Mouse (Mus musculus): ENCODE results near the gene Smyd3.

Gene Smyd3

GRCm38 (mm10) chr1:179220290-179220689 is 297.6 kb downstream of the Smyd3 start:
- no peak for DNase-seq (ENCODE audit: low spot score)

- no peak for DNase-seq (ENCODE audit: low spot score)
Measured at GRCm38 (mm10) chr1:179218061-179218460, 299.8 kb downstream of the Smyd3 start.

GRCm38 (mm10) chr1:179217036-179217435 is 300.8 kb downstream of the Smyd3 start:
- no peak for DNase-seq (ENCODE audit: low spot score)

DNA sequence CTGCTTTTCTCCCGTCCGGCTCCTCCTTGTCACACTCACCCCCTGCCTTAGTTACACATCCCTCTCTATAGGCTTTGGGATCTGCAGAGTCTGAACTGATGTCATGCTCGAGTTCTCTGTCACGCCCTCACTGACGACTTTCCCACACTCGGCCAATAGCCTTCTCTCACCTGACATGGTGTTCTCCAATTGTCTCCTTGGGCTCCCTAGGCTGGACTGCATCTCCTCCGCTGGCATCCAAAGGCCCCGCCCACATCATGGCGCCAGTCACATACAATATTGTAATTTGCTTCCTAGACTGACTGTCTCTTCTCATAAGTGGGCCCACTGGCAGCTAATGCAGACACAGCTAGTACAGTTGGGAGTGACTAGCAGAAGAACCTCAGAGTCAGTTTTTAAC is 304.5 kb downstream of the Smyd3 start:
- DNase-seq (ENCODE audit: low spot score), result no peak

GRCm38 (mm10) chr1:179212295-179212694 is 305.5 kb downstream of the Smyd3 start:
- DNase-seq (ENCODE audit: low spot score), result no peak

DNA sequence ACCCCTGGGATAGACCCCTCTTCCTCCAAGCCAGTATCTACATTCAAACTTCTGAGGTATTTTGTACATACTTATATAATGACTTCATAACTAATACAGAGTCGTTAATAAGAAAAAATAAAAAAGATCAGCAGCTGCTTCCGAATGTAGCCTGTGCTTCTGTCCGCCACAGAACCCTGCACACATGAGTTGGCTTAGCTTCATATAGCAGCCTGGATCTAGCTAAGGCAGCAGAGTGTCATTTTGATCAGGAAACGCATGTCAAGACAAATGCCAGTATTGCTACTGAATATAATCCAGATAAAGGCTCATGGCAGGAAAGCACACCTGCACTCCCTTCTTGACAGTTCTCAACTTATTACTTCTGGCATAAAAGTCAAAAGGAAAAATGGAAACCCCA is 306.5 kb downstream of the Smyd3 start:
- DNase-seq (ENCODE audit: low spot score), result no peak

DNA sequence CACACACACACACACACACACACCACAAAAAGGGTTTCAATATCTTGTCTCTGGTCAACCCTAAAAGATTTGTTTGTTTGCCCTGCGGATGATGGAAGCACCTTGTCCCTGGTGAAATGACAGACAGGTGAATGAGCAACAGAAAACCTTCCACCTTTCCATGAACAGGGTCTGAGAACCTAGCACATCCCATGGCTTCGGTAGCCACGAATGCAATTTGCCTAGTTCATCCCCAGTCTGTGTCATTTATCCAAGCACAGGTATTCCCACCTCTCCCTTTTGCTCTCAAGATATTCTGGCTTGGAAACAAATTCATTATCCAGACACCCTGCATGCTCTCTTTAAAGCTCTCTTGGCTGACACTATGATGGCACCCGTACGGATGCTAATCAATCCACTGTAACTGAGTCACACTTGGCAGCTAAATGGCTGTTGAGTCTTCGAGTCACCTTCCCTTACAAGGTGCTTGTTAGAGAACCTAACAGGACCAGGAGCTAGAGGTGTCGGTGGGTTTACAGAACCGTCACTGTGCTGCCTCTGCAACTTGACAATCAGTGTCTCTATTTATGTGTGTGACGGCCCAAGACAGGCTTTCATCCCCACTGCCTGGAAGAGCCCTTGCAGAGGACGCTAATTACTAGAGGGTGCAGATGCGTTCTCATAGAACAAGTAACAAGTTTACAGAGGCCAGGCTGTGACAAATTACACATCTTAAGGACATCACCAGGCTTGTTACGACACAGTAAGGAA is 309.8 kb downstream of the Smyd3 start:
- DNase-seq (ENCODE audit: low spot score), result no peak

DNA sequence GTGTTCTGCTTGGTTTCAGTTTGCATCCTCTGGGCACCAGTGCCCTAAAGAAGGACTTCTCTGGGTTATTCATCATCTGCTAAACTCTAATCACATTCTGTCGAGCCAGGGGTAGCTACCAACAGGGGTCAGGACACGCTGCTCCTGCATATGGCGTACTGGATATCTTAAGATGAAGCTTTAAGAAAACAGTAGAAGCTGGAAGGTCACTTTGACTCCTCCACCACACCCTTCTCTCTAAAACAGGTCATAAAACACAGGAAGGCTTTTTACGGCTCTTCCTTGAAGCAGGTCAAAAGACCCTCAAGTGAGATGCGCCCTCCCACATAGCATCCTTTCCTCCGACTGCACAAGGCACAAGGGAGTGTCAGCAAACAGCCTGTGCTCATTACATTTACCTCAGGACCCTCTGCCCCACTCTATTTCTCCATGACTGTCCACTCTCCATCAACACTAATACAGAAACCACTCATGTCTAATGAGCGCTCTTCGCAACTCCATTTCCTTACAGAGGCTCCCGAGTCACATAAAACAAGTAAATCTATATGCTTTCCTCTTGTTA is 310.6 kb downstream of the Smyd3 start:
- DNase-seq (ENCODE audit: low spot score), result no peak

DNA sequence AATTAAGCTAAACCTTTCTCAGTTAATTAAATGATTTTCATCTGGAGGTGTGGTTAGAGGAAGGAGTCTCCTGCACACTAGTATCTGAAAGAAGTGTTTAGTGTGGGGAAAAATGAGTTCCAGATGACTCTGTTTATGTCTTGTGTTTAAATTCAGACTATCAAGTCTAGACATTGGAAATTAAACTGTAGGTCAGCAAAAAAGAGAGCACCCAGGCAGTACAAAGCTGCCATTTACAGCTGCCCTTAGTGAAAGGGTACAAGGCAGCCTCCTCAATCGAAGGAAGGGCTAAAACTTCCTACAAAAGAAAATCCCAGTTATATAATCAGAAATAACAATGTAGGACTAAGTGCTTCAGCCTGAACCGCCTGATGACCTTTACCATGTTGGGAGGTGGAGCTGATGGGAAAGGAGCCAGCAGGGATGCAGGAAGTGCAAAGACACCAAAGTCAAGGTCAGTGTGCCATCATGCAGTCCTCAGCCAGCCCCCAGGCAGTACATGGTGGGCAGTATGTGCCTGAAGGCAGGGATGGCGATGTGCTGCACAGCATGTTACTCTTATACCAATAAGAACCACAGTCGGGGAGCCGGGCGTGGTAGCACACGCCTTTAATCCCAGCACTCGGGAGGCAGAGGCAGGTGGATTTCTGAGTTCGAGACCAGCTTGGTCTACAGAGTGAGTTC is 319.2 kb downstream of the Smyd3 start:
- DNase-seq (ENCODE audit: low spot score), result no peak

GRCm38 (mm10) chr1:179197821-179198516 is 319.9 kb downstream of the Smyd3 start:
- no peak for DNase-seq (ENCODE audit: low spot score)

GRCm38 (mm10) chr1:179197156-179197555 is 320.7 kb downstream of the Smyd3 start:
- no peak for DNase-seq (ENCODE audit: low spot score)

DNA sequence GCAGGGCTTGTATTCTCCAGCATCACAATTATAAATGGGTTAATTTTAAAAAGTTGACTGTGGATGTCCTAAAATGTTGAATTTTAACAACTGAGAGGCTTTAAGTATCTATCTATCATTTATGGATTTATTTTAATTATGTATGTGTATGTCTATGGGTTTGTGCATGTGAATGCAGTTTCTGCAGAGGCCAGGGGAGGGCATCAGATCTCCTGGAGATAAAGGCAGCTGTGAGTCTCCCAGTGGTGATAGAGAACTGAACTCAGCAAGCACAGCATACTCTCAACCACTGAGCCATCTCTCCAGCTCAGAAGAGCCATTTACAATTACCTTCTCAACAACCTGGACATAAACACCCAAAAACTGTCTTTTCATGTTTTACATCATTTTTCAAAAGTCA is 321.4 kb downstream of the Smyd3 start:
- no peak for DNase-seq (ENCODE audit: low spot score)

- no peak for DNase-seq (ENCODE audit: low spot score)
Measured at GRCm38 (mm10) chr1:179192781-179193180, 325.1 kb downstream of the Smyd3 start.

- no peak for DNase-seq (ENCODE audit: low spot score)
Measured at GRCm38 (mm10) chr1:179190837-179191236, 327.0 kb downstream of the Smyd3 start.

- DNase-seq (ENCODE audit: low spot score), result no peak
Measured at GRCm38 (mm10) chr1:179187171-179187570, 330.7 kb downstream of the Smyd3 start.

- no peak for DNase-seq (ENCODE audit: low spot score)
Measured at GRCm38 (mm10) chr1:179184631-179185030, 333.2 kb downstream of the Smyd3 start.

DNA sequence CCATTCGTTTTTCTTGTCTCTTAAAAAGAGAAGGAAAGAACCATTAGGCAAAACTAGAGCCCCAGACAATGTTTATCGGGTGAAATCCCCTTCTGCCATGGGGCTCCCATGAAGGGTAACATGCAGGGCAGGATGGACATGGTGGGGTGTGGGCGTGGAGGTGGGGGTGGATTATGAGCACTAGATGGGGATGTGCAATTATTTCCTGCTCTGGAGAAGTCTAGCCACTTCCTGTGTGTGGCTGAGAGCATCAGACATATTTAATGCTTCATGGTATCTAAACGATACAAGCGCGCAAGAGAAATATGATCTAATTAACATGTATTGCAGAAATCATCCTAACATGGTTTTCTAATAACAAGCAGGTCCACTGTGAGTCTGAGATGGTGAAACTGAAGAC is 334.3 kb downstream of the Smyd3 start:
- no peak for DNase-seq (ENCODE audit: low spot score)

DNA sequence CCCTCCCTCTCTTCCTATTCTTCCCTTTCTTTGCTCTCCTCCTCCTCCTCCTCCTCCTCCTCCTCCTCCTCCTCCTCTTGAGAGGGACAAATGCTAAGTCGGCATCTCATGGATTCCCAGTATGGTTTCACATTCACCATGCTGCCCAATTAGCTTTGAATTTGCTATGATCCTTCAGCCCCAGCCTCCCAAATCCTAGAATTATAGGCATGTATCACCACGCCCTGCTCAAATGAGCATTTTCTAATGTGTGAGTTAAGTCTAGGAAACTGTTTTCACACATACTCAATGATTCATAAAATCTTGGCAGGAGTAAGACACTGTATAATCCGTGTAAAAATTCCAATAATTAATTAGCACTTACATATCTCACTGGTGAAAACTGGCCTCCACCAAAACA is 337.3 kb downstream of the Smyd3 start:
- no peak for DNase-seq (ENCODE audit: low spot score)

GRCm38 (mm10) chr1:179176861-179177658 is 340.8 kb downstream of the Smyd3 start:
- DNase-seq (ENCODE audit: low spot score), result no peak

GRCm38 (mm10) chr1:179174241-179174640 is 343.6 kb downstream of the Smyd3 start:
- DNase-seq (ENCODE audit: low spot score), result no peak

DNA sequence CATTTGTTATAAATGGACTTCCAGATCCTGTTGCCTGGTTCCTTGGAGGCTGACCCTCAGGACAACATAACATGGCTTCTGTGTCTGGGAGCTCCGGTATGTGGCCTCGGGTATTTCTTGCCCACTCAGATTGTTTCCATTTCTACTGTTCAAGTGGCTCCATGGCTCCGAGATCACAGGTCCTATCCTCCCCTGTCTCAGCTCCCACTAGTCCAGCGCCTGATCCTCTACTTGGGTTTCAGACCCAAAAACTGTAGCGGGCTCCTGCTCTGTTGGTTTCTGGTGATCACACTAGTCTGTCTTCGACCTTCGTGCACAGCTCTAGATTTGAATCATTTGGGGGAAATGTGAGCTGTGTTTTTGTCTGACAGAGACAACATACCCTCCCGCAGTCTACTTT is 347.3 kb downstream of the Smyd3 start:
- no peak for DNase-seq (ENCODE audit: low spot score)

DNA sequence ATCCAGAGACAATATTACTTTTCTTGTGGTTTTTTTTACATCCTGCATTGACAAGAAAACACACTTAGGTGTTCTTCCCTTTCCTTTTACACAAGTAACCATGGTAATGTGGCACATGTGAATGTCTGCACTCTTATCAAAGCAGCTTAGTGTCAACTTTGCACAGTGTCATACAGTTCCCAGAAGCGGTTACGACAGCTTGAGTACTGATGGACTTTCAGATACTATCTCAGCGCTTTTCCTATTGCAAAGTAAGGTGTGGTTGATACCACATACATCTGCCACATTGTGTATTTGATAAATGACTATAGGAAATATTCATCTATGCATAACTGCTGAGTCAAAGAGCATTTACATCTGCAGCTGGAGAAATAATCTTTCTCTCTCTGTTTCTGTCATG is 348.1 kb downstream of the Smyd3 start:
- DNase-seq (ENCODE audit: low spot score), result no peak
